Mouse (Mus musculus): Measurements from ENCODE around the gene 4833439L19Rik. TPM values are rescaled to one million over a fixed set of nuclear protein-coding genes. Genes with fewer than 3 reads are reported as not detected.

4833439L19Rik gene
- polyA plus RNA-seq, 1 experiment from 2014 or later, result 128 TPM

GRCm38 (mm10) chr13:54575489-54575888 is 10.3 kb upstream of the 4833439L19Rik start:
- H3K9me3 ChIP-seq (ENCODE audit: control insufficient read depth, low read length), result no peaks in the 10 kb centered on the region
- H3K27me3 ChIP-seq (replicated peaks; ENCODE audit: control insufficient read depth, insufficient read depth, low read length), result no peaks in the 10 kb centered on the region
- H3K9ac ChIP-seq (ENCODE audit: low read length), result peak overlapping the region; percentile 85
- peak overlapping the region; percentile 95 for H3K4me2 ChIP-seq (ENCODE audit: low read length)
- peaks cover 41% of the 10 kb centered on the region for H3K36me3 ChIP-seq (ENCODE audit: control insufficient read depth, insufficient read depth, low read length)
- DNase-seq (ENCODE audit: low spot score), result peak; percentile 62
- 3% methylated on average over 19 of the region's 19 CpGs for WGBS
- no peak overlapping the region; the same call in 1 of the 2 replicates for H3K27ac ChIP-seq (ENCODE audit: low read depth)
- H3K4me3 ChIP-seq (ENCODE audit: low read depth, low read length), result peak overlapping the region; percentile 96
- H3K4me1 ChIP-seq (replicated peaks; ENCODE audit: control insufficient read depth, insufficient read depth, low read length), result peaks cover 6% of the 10 kb centered on the region
- peak; percentile 25; the same call in 1 of the 2 replicates for ATAC-seq (replicated peaks; ENCODE audit: low FRiP score, low TSS enrichment, low read depth)

- Histone ChIP-seq H3K27me3 (replicated peaks; ENCODE audit: control insufficient read depth, insufficient read depth, low read length) (no peaks in the 10 kb centered on the region), H3K9ac (ENCODE audit: low read length) (peak within 1 kb of the TSS; percentile 85), H3K27ac (ENCODE audit: low read depth) (peak within 1 kb of the TSS; percentile 64; the same call in 1 of the 2 replicates), H3K36me3 (ENCODE audit: control insufficient read depth, insufficient read depth, low read length) (peaks cover 37% of the 10 kb centered on the region), H3K4me3 (ENCODE audit: low read depth, low read length) (peak within 1 kb of the TSS; percentile 96), H3K9me3 (ENCODE audit: control insufficient read depth, low read length) (no peaks in the 10 kb centered on the region), H3K4me2 (ENCODE audit: low read length) (peak within 1 kb of the TSS; percentile 95), H3K4me1 (replicated peaks; ENCODE audit: control insufficient read depth, insufficient read depth, low read length) (peaks cover 6% of the 10 kb centered on the region)
- under 1% methylated on average over 54 of the region's 55 CpGs for WGBS
- DNase-seq (ENCODE audit: low spot score) (peak; percentile 84), ATAC-seq (replicated peaks; ENCODE audit: low FRiP score, low TSS enrichment, low read depth) (peak; percentile 86)
These were observed 9.7 kb upstream of the 4833439L19Rik start, which contains the start of gene Arl10 for GRCm38 (mm10) chr13:54574854-54575481. Gene Arl10, plus strand, starts transcription at chr13:54575015.

- Histone ChIP-seq H3K9ac (ENCODE audit: low read length) (no peak overlapping the region), H3K4me3 (ENCODE audit: low read depth, low read length) (no peak overlapping the region), H3K27ac (ENCODE audit: low read depth) (no peak overlapping the region), H3K27me3 (replicated peaks; ENCODE audit: control insufficient read depth, insufficient read depth, low read length) (no peaks in the 10 kb centered on the region), H3K4me1 (replicated peaks; ENCODE audit: control insufficient read depth, insufficient read depth, low read length) (peaks cover 6% of the 10 kb centered on the region), H3K9me3 (ENCODE audit: control insufficient read depth, low read length) (no peaks in the 10 kb centered on the region), H3K36me3 (ENCODE audit: control insufficient read depth, insufficient read depth, low read length) (peaks cover 14% of the 10 kb centered on the region), H3K4me2 (ENCODE audit: low read length) (no peak overlapping the region)
- ATAC-seq (replicated peaks; ENCODE audit: low FRiP score, low TSS enrichment, low read depth), result no peak
- DNase-seq (ENCODE audit: low spot score), result no peak
- WGBS, result 83% methylated on average over 4 of the region's 4 CpGs
These were observed 7.4 kb upstream of the 4833439L19Rik start for GRCm38 (mm10) chr13:54572621-54573020.

- Histone ChIP-seq H3K9ac (ENCODE audit: low read length) (no peak overlapping the region), H3K4me2 (ENCODE audit: low read length) (no peak overlapping the region), H3K27ac (ENCODE audit: low read depth) (no peak overlapping the region), H3K9me3 (ENCODE audit: control insufficient read depth, low read length) (no peaks in the 10 kb centered on the region), H3K4me1 (replicated peaks; ENCODE audit: control insufficient read depth, insufficient read depth, low read length) (peaks cover 6% of the 10 kb centered on the region), H3K36me3 (ENCODE audit: control insufficient read depth, insufficient read depth, low read length) (peaks cover 5% of the 10 kb centered on the region; the same call in 1 of the 2 replicates), H3K4me3 (ENCODE audit: low read depth, low read length) (no peak overlapping the region), H3K27me3 (replicated peaks; ENCODE audit: control insufficient read depth, insufficient read depth, low read length) (no peaks in the 10 kb centered on the region)
- DNase-seq (ENCODE audit: low spot score), result no peak
- ATAC-seq (replicated peaks; ENCODE audit: low FRiP score, low TSS enrichment, low read depth), result no peak
- WGBS, result 52% methylated on average over 2 of the region's 2 CpGs
These were observed 6.4 kb upstream of the 4833439L19Rik start for GRCm38 (mm10) chr13:54571637-54572036.

GRCm38 (mm10) chr13:54570736-54571135 is 5.5 kb upstream of the 4833439L19Rik start:
- H3K9me3 ChIP-seq (ENCODE audit: control insufficient read depth, low read length), result no peaks in the 10 kb centered on the region
- no peak overlapping the region for H3K27ac ChIP-seq (ENCODE audit: low read depth)
- H3K4me3 ChIP-seq (ENCODE audit: low read depth, low read length), result no peak overlapping the region
- no peaks in the 10 kb centered on the region for H3K36me3 ChIP-seq (ENCODE audit: control insufficient read depth, insufficient read depth, low read length)
- WGBS, result 74% methylated on average over 4 of the region's 4 CpGs
- H3K9ac ChIP-seq (ENCODE audit: low read length), result no peak overlapping the region
- no peaks in the 10 kb centered on the region for H3K27me3 ChIP-seq (replicated peaks; ENCODE audit: control insufficient read depth, insufficient read depth, low read length)
- DNase-seq (ENCODE audit: low spot score), result no peak
- no peak overlapping the region for H3K4me2 ChIP-seq (ENCODE audit: low read length)
- peaks cover 1% of the 10 kb centered on the region for H3K4me1 ChIP-seq (replicated peaks; ENCODE audit: control insufficient read depth, insufficient read depth, low read length)
- ATAC-seq (replicated peaks; ENCODE audit: low FRiP score, low TSS enrichment, low read depth), result no peak

GRCm38 (mm10) chr13:54569282-54569681 is 4.0 kb upstream of the 4833439L19Rik start:
- H3K27ac ChIP-seq (ENCODE audit: low read depth), result no peak overlapping the region
- H3K4me1 ChIP-seq (replicated peaks; ENCODE audit: control insufficient read depth, insufficient read depth, low read length), result peaks cover 3% of the 10 kb centered on the region
- DNase-seq (ENCODE audit: low spot score), result no peak
- H3K27me3 ChIP-seq (replicated peaks; ENCODE audit: control insufficient read depth, insufficient read depth, low read length), result no peaks in the 10 kb centered on the region
- ATAC-seq (replicated peaks; ENCODE audit: low FRiP score, low TSS enrichment, low read depth), result no peak
- no peaks in the 10 kb centered on the region for H3K36me3 ChIP-seq (ENCODE audit: control insufficient read depth, insufficient read depth, low read length)
- no peak overlapping the region for H3K4me2 ChIP-seq (ENCODE audit: low read length)
- no peak overlapping the region for H3K9ac ChIP-seq (ENCODE audit: low read length)
- WGBS, result 40% methylated on average over 1 of the region's 1 CpGs
- no peaks in the 10 kb centered on the region for H3K9me3 ChIP-seq (ENCODE audit: control insufficient read depth, low read length)
- no peak overlapping the region for H3K4me3 ChIP-seq (ENCODE audit: low read depth, low read length)

- peaks cover 8% of the 10 kb centered on the region for H3K4me1 ChIP-seq (replicated peaks; ENCODE audit: control insufficient read depth, insufficient read depth, low read length)
- DNase-seq (ENCODE audit: low spot score) (no peak), ATAC-seq (replicated peaks; ENCODE audit: low FRiP score, low TSS enrichment, low read depth) (no peak)
- H3K9me3 ChIP-seq (ENCODE audit: control insufficient read depth, low read length), result no peaks in the 10 kb centered on the region
- H3K36me3 ChIP-seq (ENCODE audit: control insufficient read depth, insufficient read depth, low read length), result no peaks in the 10 kb centered on the region
- H3K4me3 ChIP-seq (ENCODE audit: low read depth, low read length), result no peak overlapping the region
- H3K9ac ChIP-seq (ENCODE audit: low read length), result no peak overlapping the region
- 48% methylated on average over 5 of the region's 5 CpGs for WGBS
- H3K27me3 ChIP-seq (replicated peaks; ENCODE audit: control insufficient read depth, insufficient read depth, low read length), result no peaks in the 10 kb centered on the region
- no peak overlapping the region for H3K4me2 ChIP-seq (ENCODE audit: low read length)
- no peak overlapping the region for H3K27ac ChIP-seq (ENCODE audit: low read depth)
These were observed 3.1 kb upstream of the 4833439L19Rik start for GRCm38 (mm10) chr13:54568380-54568779.

GRCm38 (mm10) chr13:54565594-54566345 is 535 bp upstream of the 4833439L19Rik start:
- Histone ChIP-seq H3K4me2 (ENCODE audit: low read length) (peak overlapping the region; percentile 90), H3K27me3 (replicated peaks; ENCODE audit: control insufficient read depth, insufficient read depth, low read length) (no peaks in the 10 kb centered on the region), H3K36me3 (ENCODE audit: control insufficient read depth, insufficient read depth, low read length) (peaks cover 26% of the 10 kb centered on the region), H3K9ac (ENCODE audit: low read length) (no peak overlapping the region; the same call in 1 of the 2 replicates), H3K27ac (ENCODE audit: low read depth) (peak overlapping the region; percentile 36; the same call in 1 of the 2 replicates), H3K9me3 (ENCODE audit: control insufficient read depth, low read length) (no peaks in the 10 kb centered on the region), H3K4me1 (replicated peaks; ENCODE audit: control insufficient read depth, insufficient read depth, low read length) (peaks cover 8% of the 10 kb centered on the region), H3K4me3 (ENCODE audit: low read depth, low read length) (peak overlapping the region; percentile 97)
- peak; percentile 34; the same call in 1 of the 2 replicates for ATAC-seq (replicated peaks; ENCODE audit: low FRiP score, low TSS enrichment, low read depth)
- 53% methylated on average over 8 of the region's 8 CpGs for WGBS
- peak; percentile 73 for DNase-seq (ENCODE audit: low spot score)
